Mouse (Mus musculus): ENCODE results near the gene Polr1c.

DNA sequence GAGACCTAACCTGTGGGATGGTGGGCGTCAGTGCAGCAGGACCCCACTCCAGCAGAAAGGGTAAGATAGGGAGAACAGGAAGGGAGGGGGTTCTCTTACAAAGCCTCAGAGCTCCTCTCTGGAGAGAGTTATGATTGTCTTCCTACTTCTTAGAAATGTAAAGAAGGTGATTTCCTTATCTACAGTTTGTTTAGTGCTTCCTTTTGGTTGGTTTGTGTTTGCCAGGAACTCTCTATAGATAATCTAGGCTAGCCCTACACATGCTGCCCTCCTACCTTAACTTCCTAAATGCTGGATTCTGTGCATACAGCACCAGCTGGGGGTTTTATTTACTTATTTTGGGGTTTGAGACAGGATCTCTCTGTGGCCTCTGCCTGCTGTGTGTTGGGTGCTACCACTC lies 11.8 kb downstream of the Polr1c start:
- TF ChIP-seq CTCF (IDR thresholded peaks at IDR 0.05; ENCODE audit: low read depth) (no peak), EP300 (optimal IDR thresholded peaks at IDR 0.05) (no peak)

All from stomach, postnatal 0 days (tissue).